Mouse (Mus musculus) heart, adult 11 months (tissue): ENCODE measurements at regions not wholly inside any gene's neighbourhood (a gene's known extent, or its start where the extent isn't known, plus 50 kb on each side); places are given as distances from the start of the nearest gene placed in this dataset.

ENCODE experiments used
- DNase-seq: peaks from one replicate; pipeline ENCODE4 v3.0.0; 2022

- peak; percentile 74 for DNase-seq
Observed at GRCm38 (mm10) chr7:113705929-113706328, 59.9 kb upstream of the Spon1 start.

GRCm38 (mm10) chr7:113707596-113707995 lies 58.2 kb upstream of the Spon1 start:
- peak; percentile 50 for DNase-seq

DNA sequence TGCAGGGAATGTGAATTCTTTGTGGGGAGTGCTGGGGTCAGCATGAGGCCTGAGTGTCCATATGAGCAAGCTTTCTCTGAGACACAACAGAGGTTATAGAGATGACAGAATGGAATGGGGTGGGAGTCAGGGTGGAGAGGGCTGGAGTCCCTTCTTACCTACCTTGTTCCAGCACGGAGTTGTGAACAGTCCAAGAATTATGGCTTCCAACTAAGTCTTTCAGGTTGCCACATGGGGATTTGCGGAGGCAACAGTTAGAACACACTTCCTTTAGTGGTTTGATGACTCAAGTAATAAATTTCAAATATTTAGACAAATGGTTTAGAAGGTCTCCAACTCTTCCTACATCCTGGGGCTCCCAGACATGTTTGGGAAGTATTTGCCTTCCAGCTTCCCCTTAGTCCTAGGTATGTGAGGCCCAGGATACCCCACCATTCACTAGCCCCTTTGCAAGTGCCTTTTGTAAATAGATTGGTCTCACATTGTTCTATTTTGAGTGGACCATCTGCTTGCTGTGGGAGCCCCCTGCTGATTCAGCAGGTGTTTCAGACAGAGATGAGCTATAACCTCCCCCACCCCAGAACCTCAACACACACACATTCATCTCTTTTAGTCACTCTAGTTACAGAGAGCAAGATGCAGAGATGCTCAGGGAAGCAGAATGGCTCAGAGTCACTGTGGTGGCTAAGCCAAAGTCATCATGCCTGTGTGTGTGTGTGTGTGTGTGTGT lies 55.1 kb upstream of the Spon1 start:
- peak; percentile 50 for DNase-seq

DNA sequence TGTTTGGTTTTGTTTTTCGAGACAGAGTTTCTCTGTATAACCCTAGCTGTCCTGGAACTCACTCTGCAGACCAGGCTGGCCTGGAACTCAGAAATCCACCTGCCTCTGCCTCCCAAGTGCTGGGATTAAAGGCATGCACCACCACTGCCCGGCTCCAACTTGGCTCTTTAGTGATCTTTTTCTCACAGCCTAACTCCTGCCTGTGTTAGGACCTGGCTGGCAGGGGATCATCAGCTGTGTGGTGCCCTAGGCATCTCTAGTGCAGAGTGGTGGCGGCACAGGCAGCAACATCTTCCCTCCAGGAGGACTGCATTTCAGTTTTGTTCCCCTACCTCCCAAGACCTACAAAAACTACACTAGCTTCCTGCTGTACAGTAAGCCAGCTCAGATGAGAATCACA lies 54.4 kb upstream of the Spon1 start:
- DNase-seq, result peak; percentile 30
